Mouse (Mus musculus) layer of hippocampus, adult 2 months (tissue): Measurements from ENCODE around the gene Ppp1r14b. TPM values are rescaled to one million over a fixed set of nuclear protein-coding genes. Genes with fewer than 3 reads are reported as not detected.

ENCODE experiments used
- DNase-seq, 2 experiments: peaks; one replicate each; pipeline ENCODE4 v3.0.0; 2022; ENCODE audit warnings: low spot score in 2 of 2
- H3K27ac ChIP-seq: fragments of 200-600 bp; 2 replicates; pipeline ENCODE4 v1.8.1; 2022
- H3K4me3 ChIP-seq: fragments of 200-600 bp; 2 replicates; pipeline ENCODE4 v1.8.1; 2022; ENCODE audit warnings: mild to moderate bottlenecking
- CTCF ChIP-seq: fragments of 200-600 bp; conservative IDR thresholded peaks from 2 replicates; pipeline ENCODE4 v1.8.1; 2022; ENCODE audit warnings: antibody characterized with exemption, mild to moderate bottlenecking, moderate library complexity
- total RNA-seq, 2 experiments: library from RNA; stranded (reverse); gene quantifications; 2 replicates each; pipeline ENCODE4 v1.2.3; 2021

The Ppp1r14b gene
- total RNA-seq, 2 experiments from 2014 or later, result 68.2 to 71.4 TPM

DNA sequence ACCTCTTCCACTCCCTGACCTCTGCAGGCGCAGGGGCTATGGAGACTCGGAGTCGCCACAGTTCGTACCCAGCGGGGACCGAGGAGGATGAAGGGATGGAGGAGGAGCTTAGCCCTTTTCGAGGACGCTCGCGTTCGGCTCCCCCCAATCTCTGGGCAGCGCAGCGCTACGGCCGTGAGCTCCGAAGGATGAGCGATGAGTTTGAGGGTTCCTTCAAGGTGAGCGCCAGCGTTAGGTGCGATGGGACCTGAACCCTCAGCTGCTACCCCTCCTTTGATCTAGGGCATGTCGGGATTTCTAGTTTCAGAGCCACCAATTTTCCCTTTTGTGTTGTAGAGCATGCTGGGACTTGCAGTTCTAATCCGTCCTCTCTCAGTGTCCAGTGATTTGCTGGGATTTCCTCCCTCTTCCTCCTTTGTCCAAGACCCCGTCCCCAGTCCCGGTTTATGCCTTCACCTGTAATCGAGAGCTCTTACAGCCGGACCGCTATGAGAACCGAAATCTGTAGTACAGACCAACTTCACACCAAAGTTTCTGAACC lies 24.1 kb upstream of the Ppp1r14b start:
- no peak for TF ChIP-seq CTCF
- H3K4me3 ChIP-seq, result peak overlapping the region; percentile 66
- peak; percentile 63 for DNase-seq
- peak overlapping the region; percentile 97 for H3K27ac ChIP-seq

DNA sequence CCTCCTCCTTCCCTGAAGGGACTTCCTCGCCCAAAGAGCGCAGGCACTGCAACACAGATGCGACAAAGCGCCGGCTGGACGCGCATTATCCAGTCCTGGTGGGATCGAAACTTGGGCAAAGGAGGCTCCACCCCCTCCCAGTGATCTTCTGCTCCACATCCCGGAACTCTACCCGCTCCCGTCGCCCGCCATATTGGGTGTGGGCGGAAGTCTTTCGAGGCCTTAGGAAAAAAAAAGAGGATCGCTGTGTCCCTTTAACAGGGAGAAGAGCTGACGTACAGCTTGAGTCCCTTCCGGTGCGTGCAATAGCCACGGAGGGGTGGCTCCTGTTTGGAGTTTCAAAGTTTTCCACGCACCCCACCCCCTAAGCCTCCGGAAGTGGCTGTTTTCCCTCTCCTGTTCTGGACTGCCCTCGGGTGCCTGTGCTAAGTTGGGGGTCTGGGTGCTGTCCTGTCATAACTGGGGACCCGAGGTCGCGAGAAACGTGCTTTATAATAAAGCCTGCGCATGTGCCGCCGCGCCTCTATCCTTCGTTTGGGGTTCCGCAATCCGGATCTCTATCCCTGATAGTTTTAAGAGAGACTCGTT lies 23.3 kb upstream of the Ppp1r14b start:
- TF ChIP-seq CTCF, result no peak
- Histone ChIP-seq H3K4me3 (peak overlapping the region; percentile 66), H3K27ac (peak overlapping the region; percentile 97)
- DNase-seq, result peak; percentile 92 to 97

- peak; percentile 66 to 77 for DNase-seq
- peak overlapping the region; percentile 66 for H3K4me3 ChIP-seq
- TF ChIP-seq CTCF, result no peak
- peak overlapping the region; percentile 97 for H3K27ac ChIP-seq
Measured at GRCm38 (mm10) chr19:6951994-6952711, 22.6 kb upstream of the Ppp1r14b start.

DNA sequence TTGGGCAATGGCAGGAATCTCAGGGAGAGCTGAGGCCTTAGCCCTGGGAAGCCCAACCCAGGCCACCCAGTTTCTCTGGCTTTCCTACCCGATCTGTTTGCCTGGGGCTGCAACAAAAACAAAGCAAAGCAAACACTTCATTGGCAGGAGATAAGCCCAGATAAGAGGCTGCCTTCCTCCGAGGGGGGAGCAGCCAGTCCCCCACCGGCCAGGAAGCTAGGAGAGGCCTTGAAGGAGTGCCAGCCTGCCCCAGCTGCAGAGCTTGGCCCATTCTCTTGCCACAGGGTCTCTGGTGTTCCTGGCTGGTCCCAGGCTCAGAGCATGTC lies 22.1 kb upstream of the Ppp1r14b start:
- peak overlapping the region; percentile 66 for H3K4me3 ChIP-seq
- no peak for DNase-seq
- no peak for TF ChIP-seq CTCF
- peak overlapping the region; percentile 97 for H3K27ac ChIP-seq

GRCm38 (mm10) chr19:6954046-6954445 lies 20.7 kb upstream of the Ppp1r14b start:
- TF ChIP-seq CTCF, result peak; percentile 61
- DNase-seq, result no peak
- Histone ChIP-seq H3K4me3 (no peak overlapping the region), H3K27ac (0 out of 2 replicates have a peak overlapping the region, but pooled peaks have one; percentile 2)

- no peak for DNase-seq
- Histone ChIP-seq H3K27ac (no peak overlapping the region), H3K4me3 (no peak overlapping the region)
- TF ChIP-seq CTCF, result no peak
Measured at GRCm38 (mm10) chr19:6955424-6955823, 19.3 kb upstream of the Ppp1r14b start.

DNA sequence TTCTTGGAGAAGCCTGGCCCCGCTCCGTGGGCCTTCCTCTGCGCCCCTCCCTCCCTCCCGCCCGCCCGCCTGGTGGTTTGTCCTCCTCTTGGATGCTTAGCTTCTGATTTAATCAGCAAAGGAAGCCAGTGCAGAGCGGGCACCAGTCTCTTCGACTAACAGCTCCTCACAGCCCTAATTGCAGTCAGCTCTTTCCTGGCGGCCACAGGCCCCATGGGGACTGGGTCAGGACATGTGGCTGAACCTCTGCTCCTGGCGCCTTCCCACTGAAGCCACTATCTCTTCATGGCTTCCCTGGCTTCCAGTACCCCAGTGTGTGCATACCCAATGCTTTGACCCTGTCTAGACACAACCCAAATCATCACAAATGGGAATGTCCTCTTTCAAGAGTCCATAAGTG lies 18.3 kb upstream of the Ppp1r14b start:
- Histone ChIP-seq H3K27ac (no peak overlapping the region), H3K4me3 (no peak overlapping the region)
- DNase-seq, result no peak
- no peak for TF ChIP-seq CTCF

DNA sequence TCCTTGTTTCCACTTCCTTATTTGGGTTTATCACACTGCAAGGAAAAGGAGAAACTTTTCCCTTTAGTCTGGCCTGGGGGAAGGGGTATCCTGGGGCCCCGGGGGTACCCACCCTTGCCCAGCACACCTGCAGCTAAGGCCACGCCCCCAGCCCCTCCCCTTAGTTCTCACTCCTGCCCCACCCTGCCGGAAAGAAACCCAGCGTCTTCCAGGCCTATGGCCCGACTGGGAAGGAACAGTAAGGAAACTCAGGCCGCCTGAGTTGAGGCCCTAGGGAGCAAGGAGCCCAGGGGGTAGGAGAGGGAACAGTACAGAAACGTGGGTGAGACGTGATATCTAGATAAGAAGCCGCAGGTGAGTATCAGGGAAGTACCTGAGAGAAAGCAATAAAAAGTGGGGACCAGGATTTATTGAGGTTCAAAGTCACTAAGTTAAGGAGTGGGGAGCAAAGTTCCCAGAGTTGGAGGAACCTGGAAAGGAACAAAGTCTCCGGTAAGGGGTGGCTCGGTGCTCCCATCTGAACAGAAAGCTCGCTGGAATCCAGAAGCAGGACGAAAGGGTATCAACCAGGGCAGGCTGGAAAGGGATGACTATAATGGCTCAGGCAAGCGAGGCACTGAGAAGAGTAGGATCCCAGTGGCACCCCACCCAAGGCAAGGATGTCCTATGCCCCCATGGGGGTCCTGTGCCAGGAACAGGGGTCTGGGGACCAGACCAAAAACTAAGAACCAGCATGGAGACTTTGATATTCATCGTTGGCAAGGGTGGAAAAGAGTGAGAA lies 6.1 kb upstream of the Ppp1r14b start:
- Histone ChIP-seq H3K27ac (peak overlapping the region; percentile 72; the same call in 1 of the 2 replicates), H3K4me3 (peak overlapping the region; percentile 53)
- no peak for TF ChIP-seq CTCF
- no peak for DNase-seq

DNA sequence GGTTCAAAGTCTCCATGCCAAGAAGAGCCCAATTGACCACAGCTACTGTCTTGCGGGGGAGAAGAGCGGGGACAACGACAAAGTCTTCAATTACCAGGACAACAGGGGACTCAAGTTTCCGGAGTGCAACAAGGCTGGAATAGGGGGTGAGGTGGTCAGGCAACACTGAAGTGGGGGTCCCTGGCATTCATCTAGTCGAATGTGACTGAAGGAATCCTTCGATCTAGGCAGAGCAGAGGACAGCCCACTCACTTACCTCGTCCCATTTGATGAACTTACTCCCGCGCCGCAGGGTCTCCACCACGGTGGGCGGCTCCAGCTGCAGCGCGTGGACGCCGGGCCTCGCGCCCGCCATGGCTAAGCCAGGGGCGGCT lies 5.5 kb upstream of the Ppp1r14b start:
- H3K4me3 ChIP-seq, result peak overlapping the region; percentile 53

DNA sequence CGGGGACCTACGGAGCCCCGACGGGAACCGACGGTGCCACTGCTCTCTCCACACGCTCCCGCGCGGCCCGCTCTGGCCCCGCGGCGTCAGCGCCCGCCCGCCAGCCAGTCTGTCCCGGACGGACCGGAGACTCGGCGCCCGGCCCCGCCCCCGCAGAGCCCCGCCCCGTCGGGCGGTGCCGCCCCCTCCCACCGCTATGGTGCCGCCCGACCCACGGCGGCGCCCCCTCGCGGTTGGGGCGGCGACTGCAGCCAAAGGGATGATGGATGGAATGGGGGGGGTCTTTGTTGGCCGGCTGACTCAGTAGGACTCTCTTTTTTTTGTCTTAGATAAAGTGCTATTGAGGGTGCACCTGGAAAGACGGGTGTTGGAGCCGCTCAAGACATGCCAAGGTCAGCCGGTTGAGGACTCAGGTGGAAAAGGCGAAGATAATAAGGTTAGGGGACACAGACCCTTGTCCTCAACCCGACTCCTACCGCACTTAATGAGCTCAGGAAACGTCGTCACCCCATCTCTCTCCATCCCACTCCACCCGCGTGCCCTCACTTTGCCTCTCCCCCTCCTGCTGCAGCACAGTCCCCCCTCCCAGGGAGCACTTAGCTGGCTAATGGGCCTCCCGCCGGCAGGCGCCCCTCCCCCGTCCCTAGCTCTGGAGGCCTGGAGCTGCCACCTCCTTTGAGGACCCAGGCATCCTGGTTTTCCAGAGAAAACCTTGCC lies 4.9 kb upstream of the Ppp1r14b start:
- peak overlapping the region; percentile 72; the same call in 1 of the 2 replicates for H3K27ac ChIP-seq
- peak in 1 of 2 experiments; percentile 64 for DNase-seq
- peak overlapping the region; percentile 53 for H3K4me3 ChIP-seq
- peak; percentile 75 for TF ChIP-seq CTCF

More for the DNA sequence above, 5.5 kb upstream of the Ppp1r14b start:
- no peak for DNase-seq
- H3K27ac ChIP-seq, result peak overlapping the region; percentile 72; the same call in 1 of the 2 replicates
- no peak for TF ChIP-seq CTCF

DNA sequence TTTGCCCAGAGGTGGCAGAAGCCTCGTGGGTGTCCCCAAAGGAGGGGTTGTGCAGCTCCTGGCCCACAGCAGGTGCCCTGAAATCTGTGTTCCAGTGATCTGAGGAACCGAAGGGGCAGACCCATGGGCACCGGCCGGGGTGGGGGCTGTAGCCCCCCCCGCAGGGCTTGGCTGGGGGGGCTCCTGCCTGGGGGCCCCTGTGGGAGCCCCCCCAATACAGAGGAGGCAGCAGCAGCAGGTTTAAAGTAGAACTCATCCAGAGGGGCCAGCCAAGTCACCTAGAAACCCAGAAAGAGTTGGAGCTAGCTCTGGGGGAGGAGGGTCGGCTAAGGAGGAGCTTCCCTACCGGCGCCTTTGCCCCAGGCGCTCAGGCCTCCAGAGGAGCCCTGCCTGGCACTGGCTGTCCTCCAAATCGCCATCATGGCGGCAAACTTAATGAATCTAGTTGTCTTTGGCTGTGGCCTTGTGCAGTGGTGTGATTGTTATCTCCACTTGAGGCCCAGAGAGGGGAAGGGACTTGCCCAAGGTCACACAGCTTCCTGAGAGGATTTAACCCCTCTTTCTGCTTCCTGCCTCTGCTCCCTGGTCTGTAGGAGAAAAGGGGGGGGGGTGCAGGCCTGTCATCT lies 4.2 kb upstream of the Ppp1r14b start:
- H3K27ac ChIP-seq, result peak overlapping the region; percentile 15; the same call in 1 of the 2 replicates
- H3K4me3 ChIP-seq, result peak overlapping the region; percentile 30; the same call in 1 of the 2 replicates
- DNase-seq, result no peak
- no peak for TF ChIP-seq CTCF

- Histone ChIP-seq H3K27ac (no peak overlapping the region), H3K4me3 (no peak overlapping the region)
- DNase-seq, result no peak
- no peak for TF ChIP-seq CTCF
Measured at GRCm38 (mm10) chr19:6971644-6972043, 3.1 kb upstream of the Ppp1r14b start.
